Comparison of ENCODE assay signal across 27 mouse cellular contexts in genomic region chr4:149258926-149259325, GRCm38 (mm10).
"Had no signal": no experiment of that assay in that cellular context is flagged by ENCODE, and none has a peak within 500 bp of the region (broad histone marks: within the 10 kb centered on the region; RNA-seq: fewer than 3 reads in every experiment).

No protein-coding gene starts in this region.

- H3K4me1 ChIP-seq: intestine, embryonic 15.5 days; limb, embryonic 15.5 days; liver, embryonic 12.5 days had no signal

- DNase-seq: gastrocnemius, adult 2 months; gastrocnemius, postnatal 10 days; gastrocnemius, postnatal 25 days; heart, adult 18-20 months; heart, postnatal 4 days; kidney, adult 18-20 months; kidney, adult 8-10 months; kidney, postnatal 10 days; kidney, postnatal 25 days; layer of hippocampus, adult 9-11 months; layer of hippocampus, postnatal 36 days; left cerebral cortex, postnatal 4 days; lung, adult 18-20 months had no signal

- H3K9ac ChIP-seq: heart, embryonic 13.5 days; heart, embryonic 15.5 days; hindbrain, embryonic 12.5 days; hindbrain, embryonic 14.5 days; intestine, embryonic 15.5 days; limb, embryonic 13.5 days; limb, embryonic 15.5 days; liver, embryonic 12.5 days; liver, embryonic 14.5 days had no signal

- H3K27ac ChIP-seq: heart, embryonic 10.5 days; heart, embryonic 13.5 days; heart, embryonic 15.5 days; hindbrain, embryonic 10.5 days; hindbrain, embryonic 12.5 days; hindbrain, embryonic 14.5 days; intestine, embryonic 15.5 days; limb, embryonic 13.5 days; limb, embryonic 15.5 days; liver, embryonic 12.5 days; liver, embryonic 14.5 days had no signal

- H3K9me3 ChIP-seq: heart, embryonic 10.5 days; heart, embryonic 13.5 days; heart, embryonic 15.5 days; hindbrain, embryonic 10.5 days; hindbrain, embryonic 12.5 days; intestine, embryonic 15.5 days; limb, embryonic 13.5 days; limb, embryonic 15.5 days; liver, embryonic 12.5 days had no signal

- H3K27me3 ChIP-seq: heart, embryonic 13.5 days; heart, embryonic 15.5 days; hindbrain, embryonic 12.5 days; intestine, embryonic 15.5 days; limb, embryonic 13.5 days; limb, embryonic 15.5 days; liver, embryonic 12.5 days had no signal

- H3K4me2 ChIP-seq: heart, embryonic 13.5 days; heart, embryonic 15.5 days; hindbrain, embryonic 12.5 days; hindbrain, embryonic 14.5 days; intestine, embryonic 15.5 days; limb, embryonic 13.5 days; limb, embryonic 15.5 days; liver, embryonic 12.5 days had no signal

- H3K4me3 ChIP-seq: gastrocnemius, adult 2 months; heart, embryonic 10.5 days; heart, embryonic 13.5 days; heart, embryonic 15.5 days; hindbrain, embryonic 10.5 days; hindbrain, embryonic 12.5 days; intestine, embryonic 15.5 days; limb, embryonic 13.5 days; limb, embryonic 15.5 days; liver, embryonic 12.5 days had no signal

- ATAC-seq: hindbrain, embryonic 16.5 days; inflammation-experienced regulatory T-cells, adult 6 months; intestine, embryonic 15.5 days; intestine, postnatal 0 days; liver, embryonic 12.5 days had no signal
